Mouse (Mus musculus): ENCODE results near the gene Snhg11.
"Not testable (repeated sequence)": the region's sequence is repeated elsewhere in the genome, so short reads cannot be mapped to it uniquely, and the experiment has no call there.

Snhg11 gene

DNA sequence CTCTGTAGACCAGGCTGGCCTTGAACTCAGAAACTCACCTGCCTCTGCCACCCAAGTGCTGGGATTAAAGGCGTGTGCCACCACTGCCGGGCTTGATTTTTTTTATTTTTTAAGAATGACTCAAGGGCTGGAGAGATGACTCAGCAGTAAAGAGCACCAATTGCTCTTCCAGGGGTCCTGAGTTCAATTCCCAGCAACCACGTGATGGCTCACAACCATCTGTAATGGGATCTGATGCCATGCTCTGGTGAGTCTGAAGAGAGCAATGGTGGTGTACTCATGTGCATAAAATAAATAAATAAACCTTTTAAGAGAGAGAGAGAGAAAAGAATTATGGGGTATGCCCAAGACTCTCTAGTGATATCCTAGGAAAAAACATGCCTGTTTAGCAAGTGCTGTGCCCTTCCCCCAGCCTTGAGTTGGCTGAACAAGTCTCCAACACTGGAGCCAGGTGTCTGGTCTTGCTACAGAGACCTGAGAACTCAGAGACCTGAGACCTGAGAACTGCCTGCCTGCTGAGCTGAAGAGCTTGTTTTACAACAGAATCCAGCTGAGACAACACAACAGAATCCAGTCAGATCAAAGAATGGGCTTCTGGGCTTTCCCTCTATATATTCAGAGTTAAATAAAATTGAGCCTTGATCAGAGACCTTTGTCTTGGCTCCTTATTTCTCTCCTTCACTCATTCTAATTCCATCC is 5.8 kb upstream of the Snhg11 start:
- DNase-seq (ENCODE audit: low spot score) = no peak

GRCm38 (mm10) chr2:158370173-158370550 is 5.3 kb upstream of the Snhg11 start:
- no peak for DNase-seq (ENCODE audit: low spot score)

DNA sequence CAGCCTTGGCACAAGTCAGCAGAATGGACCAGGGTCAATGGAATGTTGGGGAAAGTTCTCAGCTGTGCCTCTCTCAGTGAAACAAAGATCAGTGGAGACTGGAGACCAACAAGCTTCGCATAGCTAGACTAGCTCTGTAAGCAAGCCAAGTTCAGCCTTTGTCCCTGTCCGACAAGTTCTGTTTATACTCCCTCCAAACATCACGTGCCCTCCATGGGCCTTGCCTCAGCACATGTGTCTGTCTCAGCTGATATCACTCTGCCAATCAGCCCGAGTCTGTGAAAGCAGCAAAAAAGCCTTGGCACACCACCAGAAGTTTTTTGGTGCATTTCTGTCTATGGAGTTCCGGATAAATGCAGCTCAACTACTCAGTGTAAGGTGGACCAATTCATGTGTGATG is 2.4 kb upstream of the Snhg11 start:
- no peak for DNase-seq (ENCODE audit: low spot score)

DNA sequence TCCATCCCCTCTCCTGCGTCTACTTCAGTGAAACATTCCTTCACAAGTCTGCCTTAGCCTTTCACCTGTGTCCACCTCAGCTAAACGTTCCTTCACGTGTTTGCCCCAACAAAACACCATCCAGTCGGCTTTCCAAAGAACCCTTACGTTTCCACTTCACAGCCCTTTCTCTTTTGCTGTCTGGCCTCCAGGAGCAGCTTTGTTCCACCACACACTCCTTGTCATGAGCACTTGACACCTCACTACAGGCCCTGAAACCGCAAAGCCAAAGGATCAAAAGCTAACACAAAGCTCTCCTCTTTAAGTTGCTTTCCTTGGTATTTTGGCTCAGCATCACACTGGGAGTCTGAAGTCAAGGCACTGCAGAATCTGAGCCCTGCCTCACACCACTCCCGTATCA is 1.9 kb upstream of the Snhg11 start:
- no peak for DNase-seq (ENCODE audit: low spot score)

DNA sequence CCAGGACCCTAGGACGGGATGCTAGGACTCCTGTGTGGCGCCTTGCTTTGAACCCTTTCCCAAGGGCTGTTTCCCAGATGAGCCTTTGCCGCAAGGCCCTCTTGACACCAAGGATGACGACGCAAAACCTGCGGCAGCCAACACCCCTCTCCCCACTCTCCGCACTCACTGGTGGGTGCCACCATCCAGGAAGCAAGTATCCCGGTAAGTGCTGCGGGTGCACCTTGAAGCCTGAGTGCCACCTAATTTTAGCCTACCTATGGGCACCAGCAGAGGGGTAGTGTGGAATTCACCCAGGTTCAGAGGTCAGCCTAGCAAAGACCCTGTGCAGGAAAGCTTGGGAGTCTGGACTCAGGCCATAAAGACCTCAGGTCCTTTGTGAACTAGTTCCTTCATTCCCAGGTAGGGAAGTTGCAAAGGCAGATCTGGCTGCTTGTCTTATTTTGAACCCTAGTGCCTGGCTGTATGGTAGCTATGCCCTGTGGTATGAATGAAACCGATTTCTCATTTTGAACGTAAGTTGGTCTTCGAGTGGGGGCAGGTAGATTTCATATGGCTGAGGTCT is 767 bp downstream of the Snhg11 start:
- DNase-seq (ENCODE audit: low spot score) = no peak

DNA sequence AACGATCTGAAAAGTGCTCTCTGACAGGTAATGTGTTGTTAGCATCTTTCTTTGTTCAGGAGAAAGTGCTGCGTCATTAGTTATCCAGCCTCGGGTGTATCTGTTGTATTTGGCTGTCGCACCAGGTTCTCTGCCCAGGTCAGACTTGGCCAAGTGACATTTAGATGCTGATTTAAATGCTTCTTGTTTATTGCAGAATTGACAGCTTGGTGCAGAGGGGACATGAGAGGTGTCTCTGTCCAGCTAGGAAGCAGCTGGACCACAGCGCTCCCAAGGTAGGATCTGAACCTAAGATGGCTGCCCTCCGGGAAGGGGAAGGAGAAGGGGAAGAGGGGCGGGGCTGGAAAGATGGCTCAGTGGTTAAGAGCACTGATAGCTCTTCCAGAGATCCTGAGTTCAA is 1.4 kb downstream of the Snhg11 start:
- no peak for DNase-seq (ENCODE audit: low spot score)

DNA sequence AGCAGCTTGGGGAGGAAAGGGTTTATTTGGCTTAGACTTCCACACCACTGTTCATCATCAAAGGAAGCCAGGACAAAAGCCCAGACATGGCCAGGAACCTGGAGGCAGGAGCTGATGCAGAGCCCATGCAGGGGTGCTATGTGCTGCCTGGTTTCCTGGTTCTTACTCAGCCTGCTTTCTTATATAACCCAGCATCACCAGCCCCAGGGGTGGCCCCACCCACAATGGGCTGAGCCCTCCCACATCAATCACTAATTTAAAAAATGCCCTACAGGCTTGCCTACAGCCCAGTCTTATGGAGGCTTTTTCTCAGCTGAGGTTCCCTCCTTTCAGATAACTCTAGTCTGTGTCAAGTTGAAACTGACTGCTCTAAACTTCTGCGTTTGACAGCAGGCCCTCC is 2.4 kb downstream of the Snhg11 start:
- DNase-seq (ENCODE audit: low spot score) = no peak

- DNase-seq (ENCODE audit: low spot score) = peak; percentile 70
Observed at GRCm38 (mm10) chr2:158379354-158380078, 4.1 kb downstream of the Snhg11 start.

- DNase-seq (ENCODE audit: low spot score) = no peak
Observed at GRCm38 (mm10) chr2:158386072-158386471, 10.6 kb downstream of the Snhg11 start.

DNA sequence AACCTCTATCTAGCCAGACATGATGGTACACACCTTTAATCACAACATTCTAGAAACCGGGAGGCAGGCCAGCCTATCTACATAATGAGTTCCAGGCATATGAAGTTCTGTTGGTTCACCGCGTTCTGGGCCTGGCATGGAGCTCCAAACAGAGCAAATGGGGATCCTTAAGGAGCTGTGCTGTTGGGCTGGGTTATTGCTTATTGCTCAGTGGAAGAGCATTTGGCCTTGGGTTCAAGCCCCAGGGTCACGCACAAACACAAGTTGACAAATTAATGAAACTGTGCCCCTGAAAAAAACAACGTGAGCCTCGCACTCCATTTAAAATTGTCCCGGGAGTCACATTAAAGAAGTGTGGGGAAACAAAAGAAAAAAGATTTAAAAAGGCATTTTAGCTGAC is 14.0 kb downstream of the Snhg11 start:
- no peak for DNase-seq (ENCODE audit: low spot score)

DNA sequence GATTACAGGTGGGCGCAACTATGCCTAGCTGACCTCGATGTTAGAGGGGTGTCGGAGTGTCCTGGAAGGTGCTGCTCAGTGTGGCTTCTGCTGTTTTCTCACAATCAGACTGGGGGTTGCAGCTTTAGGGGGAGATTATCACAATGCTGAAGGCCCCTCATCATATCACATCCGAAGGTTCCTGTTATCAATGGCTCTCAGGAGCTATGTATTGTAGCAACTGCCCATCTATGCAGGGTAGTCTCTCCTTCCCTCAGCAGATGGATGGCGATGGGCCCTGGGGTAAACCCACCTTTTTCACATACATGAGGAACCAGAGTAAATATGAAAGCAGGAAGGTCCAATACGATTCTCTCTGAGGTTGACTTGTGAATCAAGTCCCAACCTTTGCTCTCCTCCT is 20.9 kb downstream of the Snhg11 start:
- DNase-seq (ENCODE audit: low spot score) = no peak

- not testable (repeated sequence) for DNase-seq (ENCODE audit: low spot score)
Observed at GRCm38 (mm10) chr2:158397140-158397539, 21.7 kb downstream of the Snhg11 start.

DNA sequence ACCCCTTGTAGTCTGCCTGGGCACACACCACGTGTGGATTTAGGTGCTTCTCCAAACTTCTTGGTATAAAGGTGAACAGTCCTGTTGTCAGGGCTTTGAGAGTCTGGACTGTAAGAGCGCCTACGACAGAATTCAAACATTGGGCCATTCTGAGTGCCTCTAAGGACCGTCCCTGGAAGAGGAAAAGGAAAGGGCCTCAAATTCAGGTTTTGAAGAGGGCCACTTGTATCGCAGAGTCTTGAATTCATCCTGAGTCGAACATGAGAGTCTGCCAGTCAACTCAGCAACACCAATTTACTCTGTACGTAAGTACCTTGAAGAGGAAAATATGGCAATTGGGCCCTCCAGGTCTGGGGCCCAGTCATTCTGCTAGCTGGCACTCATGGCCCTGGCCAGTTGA is 27.5 kb downstream of the Snhg11 start:
- DNase-seq (ENCODE audit: low spot score) = no peak

DNA sequence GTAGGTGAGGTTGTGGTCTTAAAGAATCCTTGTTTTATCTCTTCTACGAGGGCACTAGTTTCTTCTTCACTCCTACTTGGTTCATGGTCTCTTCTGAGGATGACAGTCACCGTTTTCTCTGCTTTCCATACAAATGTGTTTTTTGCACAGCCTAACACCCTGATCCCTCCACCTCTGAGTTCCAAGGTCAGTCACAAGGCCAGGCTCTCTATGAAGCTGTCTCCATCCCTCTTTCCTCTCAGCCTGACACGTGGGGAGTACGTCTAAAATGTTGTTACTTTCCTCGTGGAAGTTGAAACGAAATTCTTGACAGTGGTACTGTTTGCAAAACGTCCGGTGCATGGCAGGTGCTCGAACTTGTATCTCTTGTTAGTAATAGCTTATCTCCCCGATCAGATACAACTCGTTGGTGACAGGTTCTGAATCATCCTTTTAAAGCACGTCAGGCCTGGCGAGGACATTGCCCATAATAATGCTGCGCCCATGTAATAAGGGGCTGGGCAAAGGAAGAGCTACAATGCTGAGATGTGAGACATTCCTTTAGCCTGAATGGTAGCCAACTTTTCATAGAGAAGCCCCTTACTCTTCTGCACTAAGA is 33.7 kb downstream of the Snhg11 start:
- DNase-seq (ENCODE audit: low spot score) = no peak

DNA sequence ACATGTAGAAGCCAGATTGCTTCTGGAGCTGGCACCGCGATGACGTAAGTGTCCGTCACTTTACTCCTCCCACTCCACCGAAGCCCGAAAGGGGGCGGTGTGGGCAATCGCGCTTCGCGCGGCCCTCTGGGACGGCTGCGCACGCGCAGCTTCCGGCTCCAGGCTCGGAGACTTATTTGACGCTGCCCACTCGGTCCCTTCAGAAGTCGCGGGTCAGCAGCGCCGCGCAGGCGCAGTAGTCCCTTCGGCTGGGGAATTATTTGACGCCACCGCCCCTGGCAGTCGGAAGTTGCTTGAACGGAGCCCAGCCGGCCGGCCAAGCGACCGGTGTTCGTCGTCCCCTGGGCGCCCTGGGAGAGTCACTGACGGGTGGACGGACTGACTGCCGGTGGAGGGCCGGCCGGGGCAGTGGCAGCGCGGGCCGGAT is 34.2 kb downstream of the Snhg11 start, which contains the start of gene Ralgapb:
Gene Ralgapb (plus strand): TSS at position 254 of the 427 bp plus-strand sequence.
- peak; percentile 99 for DNase-seq (ENCODE audit: low spot score)

- DNase-seq (ENCODE audit: low spot score) = no peak
Observed at GRCm38 (mm10) chr2:158410022-158411014, 34.9 kb downstream of the Snhg11 start.

DNA sequence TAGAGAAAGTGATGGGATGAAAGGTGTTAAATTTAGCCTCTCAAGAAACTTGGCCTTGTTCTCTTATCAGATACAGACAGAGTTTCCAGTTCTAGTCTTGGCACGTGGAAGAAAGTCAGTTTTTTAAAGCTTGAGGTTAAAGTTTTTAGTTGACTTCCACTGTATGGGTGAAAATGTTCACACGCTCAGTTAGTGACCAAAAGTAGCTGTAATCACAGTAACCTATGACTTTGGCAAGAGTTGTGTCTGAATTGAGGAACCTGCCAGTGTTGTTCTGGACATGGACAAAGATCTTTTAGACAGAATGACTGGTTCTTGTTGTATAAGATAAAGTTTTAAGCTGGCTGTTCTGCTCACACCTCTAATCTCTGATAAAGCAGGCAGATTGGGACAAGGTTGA is 37.8 kb downstream of the Snhg11 start:
- no peak for DNase-seq (ENCODE audit: low spot score)

DNA sequence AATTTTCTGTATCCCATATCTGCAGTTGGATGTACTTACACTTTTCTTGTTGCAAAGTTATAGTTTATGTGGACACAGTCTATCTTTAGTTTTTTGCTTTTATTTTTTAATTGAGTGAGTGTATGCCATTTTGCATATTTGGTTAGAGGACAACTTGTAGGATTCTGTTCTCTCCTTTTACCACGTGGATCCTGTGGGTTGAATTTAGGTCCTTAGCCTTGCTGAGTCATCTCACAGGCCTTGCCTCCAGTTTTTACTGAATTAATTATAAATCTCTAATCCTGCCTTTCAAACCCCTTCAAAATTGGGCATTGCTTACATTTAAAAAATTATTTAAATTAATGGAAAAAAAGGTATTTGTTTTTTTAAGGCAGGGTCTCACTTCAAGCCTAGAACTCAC is 40.4 kb downstream of the Snhg11 start:
- no peak for DNase-seq (ENCODE audit: low spot score)

GRCm38 (mm10) chr2:158418663-158419062 is 43.2 kb downstream of the Snhg11 start:
- no peak for DNase-seq (ENCODE audit: low spot score)
